Mouse (Mus musculus) ES-E14 (cell line): ENCODE measurements at regions not wholly inside any gene's neighbourhood (a gene's known extent, or its start where the extent isn't known, plus 50 kb on each side); places are given as distances from the start of the nearest gene placed in this dataset.

Experiments
- HCFC1 ChIP-seq: IDR thresholded peaks from 2 replicates; pipeline ENCODE4 v1.6.1; 2012; ENCODE audit warnings: low read length, inconsistent platforms, borderline replicate concordance; ENCODE audit not compliant: insufficient read depth
- MAFK ChIP-seq: IDR thresholded peaks from 2 replicates; pipeline ENCODE4 v1.6.1; 2014; ENCODE audit warnings: mild to moderate bottlenecking, low read depth, low read length, inconsistent platforms; ENCODE audit not compliant: insufficient read depth
- ZNF384 ChIP-seq: IDR thresholded peaks from 2 replicates; pipeline ENCODE4 v1.6.1; 2012; ENCODE audit warnings: low read depth, low read length, inconsistent platforms

GRCm38 (mm10) chr16:39229501-39229900 is 337.0 kb downstream of the Igsf11 start:
- TF ChIP-seq HCFC1 (no peak), MAFK (no peak), ZNF384 (no peak)
